Mouse (Mus musculus): ENCODE measurements around the gene Myh13.

Myh13 gene

GRCm38 (mm10) chr11:67321358-67321757 lies at the start of gene Myh13:
Gene Myh13, plus strand, starts transcription at chr11:67321658.
- no peak for DNase-seq (ENCODE audit: low read depth, low spot score)

GRCm38 (mm10) chr11:67276601-67277174 lies 44.8 kb upstream of the Myh13 start, which contains the start of gene Myh8:
Gene Myh8, plus strand, starts transcription at chr11:67277124.
- no peak for DNase-seq (ENCODE audit: low read depth, low spot score)

- DNase-seq (ENCODE audit: low read depth, low spot score), result peak; percentile 81
Measured at GRCm38 (mm10) chr11:67293440-67293839, 28.0 kb upstream of the Myh13 start.

- DNase-seq (ENCODE audit: low read depth, low spot score), result no peak
Measured at GRCm38 (mm10) chr11:67313733-67314452, 7.6 kb upstream of the Myh13 start.

- no peak for DNase-seq (ENCODE audit: low read depth, low spot score)
Measured at GRCm38 (mm10) chr11:67326536-67326935, 5.1 kb downstream of the Myh13 start.

GRCm38 (mm10) chr11:67344556-67344955 lies 23.1 kb downstream of the Myh13 start:
- DNase-seq (ENCODE audit: low read depth, low spot score), result no peak

GRCm38 (mm10) chr11:67345186-67345855 lies 23.9 kb downstream of the Myh13 start:
- DNase-seq (ENCODE audit: low read depth, low spot score), result peak; percentile 80

- no peak for DNase-seq (ENCODE audit: low read depth, low spot score)
Measured at GRCm38 (mm10) chr11:67345856-67346236, 24.4 kb downstream of the Myh13 start.

- peak; percentile 88 for DNase-seq (ENCODE audit: low read depth, low spot score)
Measured at GRCm38 (mm10) chr11:67350153-67350768, 28.8 kb downstream of the Myh13 start.

GRCm38 (mm10) chr11:67353011-67353410 lies 31.6 kb downstream of the Myh13 start:
- no peak for DNase-seq (ENCODE audit: low read depth, low spot score)

GRCm38 (mm10) chr11:67358031-67358430 lies 36.6 kb downstream of the Myh13 start:
- DNase-seq (ENCODE audit: low read depth, low spot score), result no peak

GRCm38 (mm10) chr11:67362236-67362635 lies 40.8 kb downstream of the Myh13 start:
- DNase-seq (ENCODE audit: low read depth, low spot score), result no peak

- DNase-seq (ENCODE audit: low read depth, low spot score), result peak; percentile 75
Measured at GRCm38 (mm10) chr11:67364551-67364950, 43.1 kb downstream of the Myh13 start.

GRCm38 (mm10) chr11:67364986-67365721 lies 43.7 kb downstream of the Myh13 start:
- no peak for DNase-seq (ENCODE audit: low read depth, low spot score)

GRCm38 (mm10) chr11:67366936-67367335 lies 45.5 kb downstream of the Myh13 start:
- DNase-seq (ENCODE audit: low read depth, low spot score), result no peak

GRCm38 (mm10) chr11:67373333-67373732 lies 51.9 kb downstream of the Myh13 start:
- peak; percentile 69 for DNase-seq (ENCODE audit: low read depth, low spot score)

GRCm38 (mm10) chr11:67376308-67376707 lies 54.9 kb downstream of the Myh13 start:
- DNase-seq (ENCODE audit: low read depth, low spot score), result peak; percentile 34

GRCm38 (mm10) chr11:67379703-67380510 lies 58.4 kb downstream of the Myh13 start:
- DNase-seq (ENCODE audit: low read depth, low spot score), result no peak

- no peak for DNase-seq (ENCODE audit: low read depth, low spot score)
Measured at GRCm38 (mm10) chr11:67381833-67382232, 60.4 kb downstream of the Myh13 start.

GRCm38 (mm10) chr11:67384653-67385052 lies 63.2 kb downstream of the Myh13 start:
- no peak for DNase-seq (ENCODE audit: low read depth, low spot score)

Data from brain, adult 2 months (tissue).